ENCODE assay signal across 8 mouse cellular contexts in genomic region chr11:88193824-88194696, GRCm38 (mm10). TPM values are rescaled to one million over a fixed set of nuclear protein-coding genes. Genes with fewer than 3 reads are reported as not detected.
DNase-seq lines count a peak whose midpoint lies in the region; ATAC-seq and TF ChIP-seq lines count a peak whose summit lies in the region.

No protein-coding gene starts in this region.

- TF ChIP-seq POLR2A in small intestine, adult 2 months (IDR thresholded peaks at IDR 0.05; ENCODE audit: low read depth, low read length) = no peak

- H3K36me3 ChIP-seq in neural tube, embryonic 12.5 days = no peaks in the 10 kb centered on the region
- H3K36me3 ChIP-seq in small intestine, adult 2 months (ENCODE audit: control insufficient read depth, insufficient read depth, low read length) = no peaks in the 10 kb centered on the region

- peak overlapping the region; percentile 28; the same call in 1 of the 2 replicates for H3K4me2 ChIP-seq in neural tube, embryonic 12.5 days (replicated peaks)

- no peaks in the 10 kb centered on the region for H3K9me3 ChIP-seq in neural tube, embryonic 12.5 days

- WGBS in neural tube, embryonic 12.5 days = 13% methylated on average over 29 of the region's 29 CpGs
- WGBS in small intestine, adult 2 months = 17% methylated on average over 29 of the region's 29 CpGs

- 0 out of 2 replicates have a peak, but pooled peaks have one; percentile 13 for TF ChIP-seq CTCF in small intestine, adult 2 months (IDR thresholded peaks at IDR 0.05; ENCODE audit: extremely low read depth, insufficient read length, insufficient replicate concordance, low read depth, low read length)

- ATAC-seq in neural tube, embryonic 12.5 days (ENCODE audit: low FRiP score, low read depth) = no peak

- no peak overlapping the region for H3K9ac ChIP-seq in neural tube, embryonic 12.5 days

- H3K4me3 ChIP-seq in neural tube, embryonic 12.5 days = no peak overlapping the region
- H3K4me3 ChIP-seq in small intestine, adult 2 months (ENCODE audit: low read depth, low read length) = peak overlapping the region; percentile 45

- peak; percentile 50 for DNase-seq in adrenal gland, adult 2 months
- no peak for DNase-seq in adrenal gland, adult 8-10 months
- no peak for DNase-seq in neural tube, embryonic 10.5 days (ENCODE audit: extremely low spot score, low spot score)
- peak; percentile 56 for DNase-seq in kidney, postnatal 14 days
- DNase-seq in cerebellum, adult 11-12 months = no peak
- DNase-seq in urinary bladder, postnatal 25 days (ENCODE audit: low spot score) = no peak

- H3K27me3 ChIP-seq in neural tube, embryonic 12.5 days (replicated peaks) = peaks cover 35% of the 10 kb centered on the region
- peaks cover 15% of the 10 kb centered on the region for H3K27me3 ChIP-seq in small intestine, adult 2 months (ENCODE audit: control insufficient read depth, insufficient read depth, low read length)

- peaks cover 18% of the 10 kb centered on the region for H3K4me1 ChIP-seq in neural tube, embryonic 12.5 days
- H3K4me1 ChIP-seq in small intestine, adult 2 months (ENCODE audit: control insufficient read depth, insufficient read depth, insufficient read length, low read length) = peaks cover 6% of the 10 kb centered on the region

- H3K27ac ChIP-seq in neural tube, embryonic 12.5 days = no peak overlapping the region
- no peak overlapping the region for H3K27ac ChIP-seq in small intestine, adult 2 months (ENCODE audit: insufficient read depth, low read depth, low read length)

RNA-seq across cellular contexts. Expression of gene Mrps23, which starts 10.1 kb away (rescaled TPM):
- 100 to 1,000 TPM; 194 to 208 TPM for total RNA-seq in adrenal gland, adult 2 months (2021)
- polyA plus RNA-seq in adrenal gland, adult 2 months (2012; rRNA removed) = 44.9 and 51.2 TPM in 2 replicates
- total RNA-seq in adrenal gland, adult 8-10 months (2022) = 100 to 1,000 TPM; 140 to 223 (median 182) TPM
- polyA plus RNA-seq in neural tube, embryonic 12.5 days (2016; fragmentation: Nextera tagmentation; extraction: Ambion mirVana) = 70.1 and 71.6 TPM in 2 replicates
- polyA plus RNA-seq in small intestine, adult 2 months (2012; rRNA removed) = 9.4 and 17.5 TPM in 2 replicates

Comparison
In these comparisons a context has a peak if more than half of its experiments do, and no peak if none do; other contexts are left out.
1. DNase-seq: peak in adrenal gland, adult 2 months (single experiment) and kidney, postnatal 14 days (single experiment); none in adrenal gland, adult 8-10 months (single experiment), neural tube, embryonic 10.5 days (single experiment), cerebellum, adult 11-12 months (single experiment) and urinary bladder, postnatal 25 days (single experiment).